Mouse (Mus musculus): ENCODE measurements around the gene Fv1. TPM values are rescaled to one million over a fixed set of nuclear protein-coding genes. Genes with fewer than 3 reads are reported as not detected.

Gene Fv1
- polyA plus RNA-seq, 1 experiment from 2014 or later: 0.90 TPM

GRCm38 (mm10) chr4:147867563-147868449, 973 bp upstream of the Fv1 start:
- Histone ChIP-seq H3K4me1 (ENCODE audit: insufficient read depth) (peaks cover 22% of the 10 kb centered on the region), H3K4me3 (ENCODE audit: low read depth, low read length) (peak overlapping the region; percentile 99), H3K36me3 (replicated peaks; ENCODE audit: insufficient read depth, low read length) (peaks cover 35% of the 10 kb centered on the region), H3K9me3 (ENCODE audit: low read length) (no peaks in the 10 kb centered on the region), H3K9ac (replicated peaks) (peak overlapping the region; percentile 94), H3K27ac (ENCODE audit: low read depth) (peak overlapping the region; percentile 95), H3K27me3 (ENCODE audit: insufficient read depth, low read length) (no peaks in the 10 kb centered on the region), H3K4me2 (ENCODE audit: low read depth, low read length) (peak overlapping the region; percentile 82)
- no peak; the same call in 1 of the 2 replicates for TF ChIP-seq CTCF (IDR thresholded peaks at IDR 0.05; ENCODE audit: low read depth)
- no peak for TF ChIP-seq EP300 (IDR thresholded peaks at IDR 0.05; ENCODE audit: low read depth)
- ATAC-seq (peak; percentile 1; the same call in 1 of the 2 replicates), DNase-seq (peak; percentile 27)
- WGBS (ENCODE audit: insufficient replicate concordance): 6% methylated on average over 22 of the region's 22 CpGs

GRCm38 (mm10) chr4:147869238-147869637, 459 bp downstream of the Fv1 start:
- Histone ChIP-seq H3K4me1 (ENCODE audit: insufficient read depth) (peaks cover 22% of the 10 kb centered on the region), H3K36me3 (replicated peaks; ENCODE audit: insufficient read depth, low read length) (peaks cover 38% of the 10 kb centered on the region), H3K9ac (replicated peaks) (peak overlapping the region; percentile 68), H3K27me3 (ENCODE audit: insufficient read depth, low read length) (no peaks in the 10 kb centered on the region), H3K27ac (ENCODE audit: low read depth) (peak overlapping the region; percentile 89), H3K4me3 (ENCODE audit: low read depth, low read length) (peak overlapping the region; percentile 99), H3K4me2 (ENCODE audit: low read depth, low read length) (peak overlapping the region; percentile 82), H3K9me3 (ENCODE audit: low read length) (no peaks in the 10 kb centered on the region)
- no peak for TF ChIP-seq EP300 (IDR thresholded peaks at IDR 0.05; ENCODE audit: low read depth)
- no peak for TF ChIP-seq CTCF (IDR thresholded peaks at IDR 0.05; ENCODE audit: low read depth)
- WGBS (ENCODE audit: insufficient replicate concordance): 9% methylated on average over 5 of the region's 5 CpGs
- ATAC-seq (no peak), DNase-seq (peak; percentile 24)

GRCm38 (mm10) chr4:147875852-147876575, 7.2 kb downstream of the Fv1 start:
- no peaks in the 10 kb centered on the region for H3K27me3 ChIP-seq (ENCODE audit: insufficient read depth, low read length)
- H3K4me2 ChIP-seq (ENCODE audit: low read depth, low read length): no peak overlapping the region
- ATAC-seq: no peak
- peaks cover 76% of the 10 kb centered on the region for H3K36me3 ChIP-seq (replicated peaks; ENCODE audit: insufficient read depth, low read length)
- no peak overlapping the region for H3K4me3 ChIP-seq (ENCODE audit: low read depth, low read length)
- no peaks in the 10 kb centered on the region for H3K4me1 ChIP-seq (ENCODE audit: insufficient read depth)
- TF ChIP-seq CTCF (IDR thresholded peaks at IDR 0.05; ENCODE audit: low read depth) (no peak), EP300 (IDR thresholded peaks at IDR 0.05; ENCODE audit: low read depth) (no peak)
- DNase-seq: no peak
- WGBS (ENCODE audit: insufficient replicate concordance): 59% methylated on average over 4 of the region's 4 CpGs
- H3K9ac ChIP-seq (replicated peaks): no peak overlapping the region
- no peaks in the 10 kb centered on the region for H3K9me3 ChIP-seq (ENCODE audit: low read length)
- H3K27ac ChIP-seq (ENCODE audit: low read depth): no peak overlapping the region

GRCm38 (mm10) chr4:147878537-147878936, 9.8 kb downstream of the Fv1 start:
- Histone ChIP-seq H3K27ac (ENCODE audit: low read depth) (no peak overlapping the region), H3K36me3 (replicated peaks; ENCODE audit: insufficient read depth, low read length) (peaks cover 83% of the 10 kb centered on the region), H3K4me2 (ENCODE audit: low read depth, low read length) (no peak overlapping the region), H3K9me3 (ENCODE audit: low read length) (no peaks in the 10 kb centered on the region), H3K27me3 (ENCODE audit: insufficient read depth, low read length) (no peaks in the 10 kb centered on the region), H3K9ac (replicated peaks) (no peak overlapping the region), H3K4me3 (ENCODE audit: low read depth, low read length) (no peak overlapping the region), H3K4me1 (ENCODE audit: insufficient read depth) (no peaks in the 10 kb centered on the region)
- TF ChIP-seq CTCF (IDR thresholded peaks at IDR 0.05; ENCODE audit: low read depth) (no peak), EP300 (IDR thresholded peaks at IDR 0.05; ENCODE audit: low read depth) (no peak)
- no peak for DNase-seq
- ATAC-seq: no peak
- 81% methylated on average over 9 of the region's 9 CpGs for WGBS (ENCODE audit: insufficient replicate concordance)

- Histone ChIP-seq H3K27ac (ENCODE audit: low read depth) (no peak overlapping the region), H3K36me3 (replicated peaks; ENCODE audit: insufficient read depth, low read length) (peaks cover 82% of the 10 kb centered on the region), H3K27me3 (ENCODE audit: insufficient read depth, low read length) (no peaks in the 10 kb centered on the region), H3K4me3 (ENCODE audit: low read depth, low read length) (no peak overlapping the region), H3K4me1 (ENCODE audit: insufficient read depth) (no peaks in the 10 kb centered on the region), H3K4me2 (ENCODE audit: low read depth, low read length) (no peak overlapping the region), H3K9ac (replicated peaks) (no peak overlapping the region), H3K9me3 (ENCODE audit: low read length) (no peaks in the 10 kb centered on the region)
- TF ChIP-seq EP300 (IDR thresholded peaks at IDR 0.05; ENCODE audit: low read depth): no peak
- TF ChIP-seq CTCF (IDR thresholded peaks at IDR 0.05; ENCODE audit: low read depth): no peak
- ATAC-seq (no peak), DNase-seq (no peak)
- 71% methylated on average over 2 of the region's 2 CpGs for WGBS (ENCODE audit: insufficient replicate concordance)
Observed at GRCm38 (mm10) chr4:147879456-147879855, 10.7 kb downstream of the Fv1 start.

GRCm38 (mm10) chr4:147879865-147880264, 11.1 kb downstream of the Fv1 start:
- DNase-seq (no peak), ATAC-seq (no peak)
- Histone ChIP-seq H3K27ac (ENCODE audit: low read depth) (no peak overlapping the region), H3K9me3 (ENCODE audit: low read length) (no peaks in the 10 kb centered on the region), H3K4me3 (ENCODE audit: low read depth, low read length) (no peak overlapping the region), H3K36me3 (replicated peaks; ENCODE audit: insufficient read depth, low read length) (peaks cover 83% of the 10 kb centered on the region), H3K4me1 (ENCODE audit: insufficient read depth) (no peaks in the 10 kb centered on the region), H3K4me2 (ENCODE audit: low read depth, low read length) (no peak overlapping the region), H3K27me3 (ENCODE audit: insufficient read depth, low read length) (no peaks in the 10 kb centered on the region), H3K9ac (replicated peaks) (no peak overlapping the region)
- no peak for TF ChIP-seq CTCF (IDR thresholded peaks at IDR 0.05; ENCODE audit: low read depth)
- TF ChIP-seq EP300 (IDR thresholded peaks at IDR 0.05; ENCODE audit: low read depth): no peak
- 68% methylated on average over 5 of the region's 5 CpGs for WGBS (ENCODE audit: insufficient replicate concordance)
